Mouse (Mus musculus): ENCODE measurements around the gene Kcnk18. TPM values are rescaled to one million over a fixed set of nuclear protein-coding genes. Genes with fewer than 3 reads are reported as not detected.

The Kcnk18 gene
- total RNA-seq, 4 experiments from 2014 or later: not detected

DNA sequence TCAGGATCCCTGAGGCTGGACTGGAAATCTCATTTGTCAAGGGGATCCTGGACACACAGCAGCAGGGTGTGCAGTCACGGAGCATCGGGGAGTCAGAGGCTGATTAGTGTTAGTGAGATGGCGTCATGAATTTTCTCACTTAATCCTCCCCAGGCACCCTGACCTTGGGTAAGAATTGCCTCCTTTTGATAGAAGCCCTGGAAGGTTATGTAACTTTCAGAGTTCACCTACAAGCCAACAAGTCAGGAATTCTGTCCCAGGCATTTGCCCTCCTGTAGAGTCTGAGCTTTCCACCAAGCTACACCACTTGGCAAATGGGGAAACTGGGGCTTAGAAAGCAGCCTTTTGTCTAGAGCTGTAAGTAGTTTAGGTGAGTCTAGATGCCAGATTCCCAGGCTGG is 2.1 kb downstream of the Kcnk18 start:
- no peak for DNase-seq (ENCODE audit: low spot score in 2 of 2)

DNA sequence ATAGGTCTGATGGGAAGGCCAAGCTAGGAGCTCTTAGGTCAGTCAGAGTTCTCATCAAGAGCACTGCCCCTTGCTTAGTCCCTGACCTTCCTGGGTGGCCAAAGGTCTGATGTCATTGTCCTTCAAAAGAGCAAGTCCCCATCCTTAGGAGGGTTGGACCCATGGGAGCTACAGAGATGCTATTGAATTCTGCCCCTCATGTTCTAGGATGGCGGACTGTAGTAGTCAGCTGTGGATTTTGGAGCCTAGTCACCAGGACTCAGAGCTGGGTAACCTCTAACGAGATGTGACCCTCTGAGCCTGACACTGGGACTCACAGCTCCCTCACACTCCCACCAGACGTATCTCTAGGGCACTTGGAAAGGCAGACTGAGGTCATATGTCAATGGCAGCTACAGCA is 9.4 kb downstream of the Kcnk18 start:
- no peak for DNase-seq (ENCODE audit: low spot score in 2 of 2)

DNA sequence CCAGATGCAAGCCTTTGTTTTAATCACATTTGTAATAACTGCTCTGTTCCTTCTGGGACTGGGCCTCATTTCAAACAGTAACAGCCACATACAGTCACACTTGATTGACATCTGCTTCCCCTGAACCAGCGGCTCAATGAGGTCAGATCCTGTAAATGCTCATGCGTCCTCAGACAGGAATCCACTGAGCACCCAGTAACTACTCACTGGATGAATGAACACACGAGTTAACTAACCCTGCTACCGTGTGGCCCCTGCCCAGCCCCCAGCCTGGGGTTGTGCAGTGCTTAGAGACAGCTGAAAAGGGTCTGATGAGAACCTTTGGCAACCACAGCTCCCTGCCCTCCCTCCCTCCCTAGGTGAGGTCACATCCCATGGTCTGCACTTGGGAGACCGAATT is 13.8 kb downstream of the Kcnk18 start:
- DNase-seq (ENCODE audit: low spot score in 2 of 2): no peak

DNA sequence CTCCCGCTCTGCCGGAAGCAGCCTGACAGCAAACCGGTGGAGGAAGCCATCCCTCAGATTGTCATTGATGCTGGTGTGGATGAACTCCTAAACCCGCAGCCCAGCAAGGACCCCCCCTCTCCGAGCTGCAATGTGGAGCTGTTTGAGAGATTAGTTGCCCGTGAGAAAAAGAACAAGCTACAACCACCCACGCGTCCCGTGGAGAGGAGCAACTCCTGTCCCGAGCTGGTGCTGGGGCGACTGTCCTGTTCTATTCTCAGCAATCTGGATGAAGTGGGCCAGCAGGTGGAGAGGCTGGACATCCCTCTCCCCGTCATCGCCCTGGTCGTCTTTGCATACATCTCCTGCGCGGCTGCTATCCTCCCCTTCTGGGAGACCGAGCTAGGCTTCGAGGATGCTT is 16.0 kb downstream of the Kcnk18 start:
- DNase-seq (ENCODE audit: low spot score in 2 of 2): no peak

DNA sequence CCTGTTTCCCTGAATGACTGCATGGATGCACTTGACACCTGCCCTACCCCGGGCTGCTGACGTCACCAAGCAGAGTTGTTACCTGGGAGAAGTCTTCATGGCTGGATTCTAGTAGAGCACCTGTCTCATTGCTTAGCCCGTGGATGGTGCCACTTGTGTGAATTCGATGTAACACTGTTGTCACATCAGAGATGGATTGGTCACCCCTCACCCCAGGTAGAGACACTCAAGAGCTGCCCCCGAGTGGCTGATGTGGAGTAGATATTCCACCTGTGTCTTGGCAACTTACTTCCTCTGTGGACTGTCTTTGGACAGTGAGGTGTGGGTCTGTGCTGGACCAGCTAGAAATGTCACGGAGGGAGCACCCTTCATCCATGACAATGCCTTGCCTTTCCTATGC is 17.0 kb downstream of the Kcnk18 start:
- DNase-seq (ENCODE audit: low spot score in 2 of 2): no peak

DNA sequence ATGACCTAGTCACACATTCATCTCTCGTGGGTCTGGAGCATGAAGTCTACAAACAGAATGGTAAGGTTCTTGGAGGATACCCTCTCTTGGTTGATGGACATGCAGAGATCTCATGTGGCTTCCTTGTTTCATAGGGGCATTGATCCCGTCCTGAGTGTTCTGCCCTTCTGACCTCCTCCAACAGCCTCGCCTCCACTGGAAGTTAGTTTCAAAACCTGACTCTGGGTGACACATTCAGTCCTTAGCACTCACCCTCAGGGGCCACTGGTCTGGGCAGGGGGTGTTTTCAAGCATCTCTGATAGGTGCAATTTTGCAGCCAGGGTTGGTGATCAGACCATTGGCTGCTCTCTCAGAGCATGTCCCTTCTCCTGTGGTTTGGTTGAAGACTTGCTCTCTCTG is 19.6 kb downstream of the Kcnk18 start:
- no peak for DNase-seq (ENCODE audit: low spot score in 2 of 2)

DNA sequence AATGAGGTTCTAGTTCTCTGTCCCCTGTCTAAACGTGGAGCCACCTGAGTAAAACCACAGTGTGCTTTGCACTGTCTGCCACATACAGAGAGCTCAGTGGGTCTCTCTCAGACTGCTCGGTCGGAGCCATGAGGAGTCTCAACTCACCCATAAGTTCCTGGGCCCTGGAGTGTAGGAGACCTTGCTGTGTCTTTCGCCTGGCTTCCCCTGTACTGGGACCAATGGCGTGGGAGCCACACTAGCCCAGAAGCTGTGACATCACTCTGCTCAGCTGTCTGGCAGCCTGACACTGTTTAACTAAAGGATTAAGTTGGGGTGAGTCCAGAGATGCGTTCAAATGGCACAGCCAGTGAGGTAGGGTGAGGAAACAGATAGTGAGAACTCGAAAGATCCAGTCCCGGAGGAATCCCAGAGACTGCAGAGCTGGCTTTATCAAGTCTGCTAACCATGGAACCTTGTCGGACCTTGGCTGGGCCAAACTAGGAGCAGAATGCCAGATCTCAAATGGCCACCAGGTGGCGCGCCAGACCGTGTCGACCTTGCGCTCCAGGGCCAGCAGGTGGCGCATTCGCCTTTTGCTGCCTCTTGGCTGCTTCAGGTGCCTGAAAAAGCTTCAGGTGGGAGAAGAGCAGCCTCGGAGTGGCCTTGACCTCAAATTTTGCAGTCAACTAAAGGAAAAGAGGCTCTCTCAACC is 20.3 kb downstream of the Kcnk18 start:
- DNase-seq (ENCODE audit: low spot score in 2 of 2): peak; percentile 27 to 97

DNA sequence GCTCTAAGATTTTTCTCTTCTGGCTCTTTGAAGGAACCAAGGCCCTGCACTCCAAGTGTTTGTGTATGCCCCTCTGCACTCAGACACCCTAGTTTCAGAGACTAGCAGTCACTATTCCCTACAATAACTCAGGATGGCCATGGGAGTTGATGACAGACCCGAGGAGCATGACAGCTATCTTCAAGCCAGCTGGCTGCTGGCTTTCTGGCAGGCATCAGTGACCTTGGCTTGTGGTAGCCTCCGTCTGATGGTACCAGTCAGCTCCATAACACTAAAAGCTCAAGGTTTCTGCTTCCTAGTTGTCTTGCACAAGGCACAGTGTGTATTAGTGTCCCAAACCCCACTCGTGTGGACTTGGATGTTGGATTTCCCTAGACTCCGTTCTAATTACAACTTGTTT is 23.0 kb downstream of the Kcnk18 start:
- DNase-seq (ENCODE audit: low spot score in 2 of 2): no peak

DNA sequence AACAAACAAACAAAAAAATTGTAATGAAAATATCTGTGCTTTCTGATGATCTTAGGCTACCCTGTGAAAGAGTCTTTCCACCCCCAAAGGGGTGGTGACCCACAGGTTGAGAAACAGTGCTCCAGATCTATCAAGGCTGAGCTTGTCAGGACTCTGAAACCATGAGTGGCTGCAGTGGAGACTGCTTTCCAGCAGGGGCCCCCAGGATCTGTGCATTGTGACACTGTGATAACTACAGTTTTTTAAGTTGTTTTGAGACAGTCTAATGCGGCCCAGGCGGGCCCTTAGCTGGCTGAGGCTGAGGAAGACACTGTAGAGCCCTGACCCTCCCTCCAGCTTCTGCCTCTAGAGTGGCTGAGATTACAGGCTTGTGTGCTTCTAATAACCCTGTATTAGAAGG is 24.0 kb downstream of the Kcnk18 start:
- DNase-seq (ENCODE audit: low spot score in 2 of 2): no peak

DNA sequence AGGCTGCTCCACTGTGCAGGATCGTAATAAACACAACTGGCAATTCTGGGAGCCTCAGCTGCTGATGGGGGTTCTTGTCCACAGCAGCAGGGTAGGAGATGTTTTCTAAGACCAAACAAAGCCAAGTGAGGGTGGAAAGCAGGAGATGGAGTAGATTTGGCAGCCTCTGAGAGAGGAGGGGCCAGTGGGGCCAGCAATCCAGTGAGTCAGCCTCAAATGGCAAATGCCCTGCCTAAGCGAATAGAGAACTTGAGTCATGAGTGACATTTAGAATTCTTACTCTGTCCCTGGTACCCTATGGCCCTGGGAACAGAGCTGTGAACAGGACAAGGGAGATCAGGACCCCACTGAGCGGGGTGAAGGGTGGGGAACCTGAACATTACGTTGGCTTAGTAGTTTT is 29.1 kb downstream of the Kcnk18 start:
- no peak for DNase-seq (ENCODE audit: low spot score in 2 of 2)

DNA sequence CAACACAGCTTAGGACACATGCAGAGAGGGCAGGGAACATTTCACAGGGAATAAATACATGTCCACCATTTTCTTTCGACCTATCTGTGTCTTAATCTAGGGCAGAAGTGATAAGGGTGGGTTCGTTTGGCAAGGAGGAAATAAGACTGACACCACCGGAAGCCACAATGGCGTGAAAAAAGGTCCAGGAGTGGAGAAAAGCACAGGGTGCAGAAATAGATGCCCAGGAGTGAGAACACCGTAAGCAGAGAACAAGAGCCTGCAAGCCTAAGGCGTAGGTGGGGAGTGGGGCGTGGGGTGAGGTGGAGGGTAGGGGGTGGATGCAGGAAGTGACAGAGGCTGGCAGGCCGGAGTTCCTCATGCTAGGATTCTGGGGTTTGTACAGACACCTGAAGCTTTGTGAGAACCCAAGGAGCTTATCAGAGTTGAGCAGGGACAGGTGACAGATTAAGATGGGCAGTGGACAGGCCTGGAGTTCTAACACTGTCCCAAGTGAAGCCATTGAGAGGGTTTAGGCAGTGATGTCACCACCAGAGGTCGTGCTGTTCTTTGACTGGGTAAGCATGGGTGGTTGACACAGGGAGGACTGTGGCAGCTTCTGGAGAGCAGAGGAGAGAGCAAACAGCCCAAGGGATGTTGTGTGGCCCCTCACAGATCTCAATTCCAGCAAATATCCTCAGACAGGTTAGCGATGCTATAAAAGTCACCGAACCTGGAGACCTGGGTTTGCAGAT is 29.7 kb downstream of the Kcnk18 start:
- DNase-seq (ENCODE audit: low spot score in 2 of 2): no peak

DNA sequence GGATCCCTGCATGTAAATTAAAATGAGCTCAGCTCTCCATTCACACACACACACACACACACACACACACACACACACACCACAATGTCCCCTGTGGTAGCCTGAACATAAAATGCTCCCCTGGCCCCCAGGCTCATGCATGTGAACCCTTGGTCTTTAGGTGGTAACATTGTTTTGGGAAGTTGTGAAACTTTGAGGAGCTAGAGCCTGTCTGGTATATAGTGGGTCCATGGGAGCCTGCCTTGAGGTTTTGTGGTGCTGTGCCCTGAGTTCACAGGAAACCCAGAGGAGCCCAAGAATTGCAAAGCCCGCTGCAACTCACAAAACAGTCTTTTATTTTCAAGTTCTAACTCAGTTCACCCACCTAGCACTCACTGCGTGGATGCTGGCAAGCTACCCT is 33.6 kb downstream of the Kcnk18 start:
- no peak for DNase-seq (ENCODE audit: low spot score in 2 of 2)

DNA sequence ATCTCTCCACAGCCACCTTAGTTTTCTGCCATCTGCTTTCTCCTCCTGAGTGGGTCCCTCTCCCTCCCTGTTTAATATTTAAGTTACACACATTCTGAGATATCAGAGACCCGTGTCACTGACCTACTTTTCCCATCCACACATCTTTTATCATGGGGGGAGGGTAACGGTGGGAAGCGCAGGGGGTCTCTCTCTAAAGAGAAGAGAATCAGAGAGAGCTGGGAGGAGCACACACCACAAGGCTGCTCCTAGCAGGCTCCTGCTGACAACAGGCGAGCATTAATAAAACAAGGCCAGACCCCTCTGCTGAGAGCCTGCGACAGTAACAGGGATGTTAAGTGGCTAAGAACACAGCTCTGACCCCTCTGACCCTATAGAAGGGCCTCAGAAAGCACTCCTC is 40.6 kb downstream of the Kcnk18 start:
- DNase-seq (ENCODE audit: low spot score in 2 of 2): no peak

DNA sequence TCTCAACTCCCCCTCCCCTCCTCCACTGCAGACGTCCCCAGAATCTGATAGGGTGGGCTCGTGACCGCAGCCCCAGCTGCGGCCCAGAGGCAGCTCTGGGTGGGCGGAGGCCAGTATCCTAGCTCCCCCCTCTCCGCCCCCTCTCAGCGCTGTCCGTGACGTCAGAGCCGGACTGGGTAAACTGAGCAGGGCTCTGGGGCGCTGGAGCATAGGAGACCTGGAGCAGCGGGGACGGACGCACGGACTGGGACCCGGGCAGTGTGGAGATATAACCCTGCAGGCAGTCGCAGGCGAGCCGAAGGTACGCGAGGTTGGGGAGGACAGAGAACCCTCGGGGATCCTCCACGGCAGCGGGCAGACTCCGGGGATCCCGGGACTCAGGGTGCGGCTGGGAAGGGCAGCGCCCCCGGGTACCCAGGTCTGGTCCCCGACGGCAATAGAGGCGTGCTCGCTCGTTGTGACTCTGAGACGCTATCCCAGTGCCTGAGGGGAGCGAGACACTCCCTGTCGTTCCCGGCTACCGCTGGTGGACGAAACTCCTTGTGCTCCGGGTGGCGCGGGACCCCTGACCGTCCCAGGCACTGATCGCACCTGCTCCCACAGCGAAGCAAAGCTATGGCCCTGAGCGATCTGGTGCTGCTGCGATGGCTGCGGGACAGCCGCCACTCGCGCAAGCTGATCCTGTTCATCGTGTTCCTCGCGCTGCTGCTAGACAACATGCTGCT is 41.9 kb downstream of the Kcnk18 start, which contains the start of gene Slc18a2:
Gene Slc18a2 (plus strand): TSS at position 179 of the 725 bp plus-strand sequence.
- DNase-seq (ENCODE audit: low spot score in 2 of 2): no peak

DNA sequence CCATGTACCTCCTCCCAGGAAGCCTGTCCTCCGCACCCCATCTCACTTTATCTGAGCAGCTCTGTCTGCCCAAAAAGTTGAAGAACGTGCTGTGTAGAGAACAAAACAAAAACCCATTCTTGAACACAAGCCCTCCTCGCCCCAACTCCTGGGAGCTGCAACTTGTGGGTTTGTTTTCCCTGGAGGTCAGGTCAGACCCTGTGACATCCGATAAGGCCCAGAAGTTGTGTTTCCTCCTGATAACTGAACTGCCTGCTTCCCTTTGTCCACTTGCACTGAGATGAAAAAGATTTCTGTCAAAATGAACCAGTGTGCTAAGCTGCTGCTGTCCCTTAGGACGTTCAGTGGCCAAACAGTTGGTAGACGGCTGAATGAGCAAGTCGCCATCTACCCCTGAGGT is 42.6 kb downstream of the Kcnk18 start:
- DNase-seq (ENCODE audit: low spot score in 2 of 2): no peak

DNA sequence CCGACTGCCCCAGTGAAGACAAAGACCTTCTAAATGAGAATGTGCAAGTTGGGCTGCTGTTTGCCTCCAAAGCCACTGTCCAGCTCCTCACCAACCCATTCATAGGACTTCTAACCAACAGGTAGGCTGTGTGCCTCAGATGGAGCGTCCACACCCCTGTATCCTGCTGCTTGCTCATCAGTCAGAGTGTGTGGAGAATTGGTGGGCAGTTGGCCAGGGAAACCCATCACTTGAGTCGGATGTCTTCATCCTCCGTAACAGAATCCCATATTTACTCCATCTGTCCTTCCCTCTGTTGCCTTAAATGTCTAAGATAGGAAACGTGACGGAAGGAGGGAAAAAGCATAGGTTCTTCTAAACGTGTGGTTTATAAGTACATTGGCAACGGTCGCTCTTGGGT is 44.2 kb downstream of the Kcnk18 start:
- DNase-seq (ENCODE audit: low spot score in 2 of 2): no peak

DNA sequence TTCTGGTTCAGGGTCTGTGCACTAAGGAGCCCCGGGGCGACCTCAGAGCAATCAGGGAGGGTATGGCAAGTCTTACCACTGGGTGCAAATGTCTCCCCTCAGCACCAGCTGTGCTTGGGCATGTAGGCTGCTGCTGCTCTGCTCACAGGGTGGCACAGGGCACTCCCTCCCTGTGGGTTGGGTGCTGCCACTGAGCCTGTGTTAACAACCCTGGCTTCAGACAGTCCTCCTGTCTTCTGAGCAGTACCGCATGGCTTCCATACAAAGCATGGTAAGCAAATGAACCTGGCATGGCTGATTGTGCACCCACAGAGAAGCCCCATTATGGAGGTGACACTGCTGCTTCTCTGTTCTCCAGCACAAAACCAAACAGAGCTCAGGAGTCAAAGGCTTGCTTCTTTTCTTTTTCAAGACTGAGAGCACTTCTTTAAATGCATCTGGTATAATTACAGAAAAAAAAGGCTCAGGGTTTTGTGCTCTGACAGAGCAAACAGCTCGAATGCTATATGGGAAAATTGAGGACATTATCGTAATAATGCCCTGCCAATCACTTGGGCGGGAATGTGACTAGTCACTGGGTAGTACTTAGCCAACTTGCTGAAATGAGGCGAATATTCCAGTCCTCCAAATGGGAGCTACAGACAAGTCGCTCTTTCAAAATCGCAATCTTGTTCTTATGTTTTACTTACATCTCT is 46.0 kb downstream of the Kcnk18 start:
- DNase-seq (ENCODE audit: low spot score in 2 of 2): no peak

DNA sequence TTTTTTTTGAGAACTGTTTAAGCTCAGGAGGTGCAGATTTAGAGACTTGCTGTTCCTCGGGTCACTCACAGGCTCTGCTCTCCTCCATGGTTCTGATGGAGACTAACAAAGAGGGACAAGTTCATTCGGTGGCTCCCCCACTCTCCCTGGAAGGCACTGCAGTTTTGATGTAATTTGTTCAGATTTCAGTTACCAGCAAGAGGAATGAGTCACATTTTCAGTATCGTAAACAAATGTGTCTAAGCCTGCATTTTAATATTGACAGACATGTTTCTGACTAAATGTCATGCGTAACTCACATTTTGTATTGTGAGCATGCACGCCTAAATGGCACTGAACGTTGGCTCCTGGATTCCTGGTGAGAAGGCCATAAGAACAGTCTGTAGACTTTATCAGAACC is 46.9 kb downstream of the Kcnk18 start:
- no peak for DNase-seq (ENCODE audit: low spot score in 2 of 2)

DNA sequence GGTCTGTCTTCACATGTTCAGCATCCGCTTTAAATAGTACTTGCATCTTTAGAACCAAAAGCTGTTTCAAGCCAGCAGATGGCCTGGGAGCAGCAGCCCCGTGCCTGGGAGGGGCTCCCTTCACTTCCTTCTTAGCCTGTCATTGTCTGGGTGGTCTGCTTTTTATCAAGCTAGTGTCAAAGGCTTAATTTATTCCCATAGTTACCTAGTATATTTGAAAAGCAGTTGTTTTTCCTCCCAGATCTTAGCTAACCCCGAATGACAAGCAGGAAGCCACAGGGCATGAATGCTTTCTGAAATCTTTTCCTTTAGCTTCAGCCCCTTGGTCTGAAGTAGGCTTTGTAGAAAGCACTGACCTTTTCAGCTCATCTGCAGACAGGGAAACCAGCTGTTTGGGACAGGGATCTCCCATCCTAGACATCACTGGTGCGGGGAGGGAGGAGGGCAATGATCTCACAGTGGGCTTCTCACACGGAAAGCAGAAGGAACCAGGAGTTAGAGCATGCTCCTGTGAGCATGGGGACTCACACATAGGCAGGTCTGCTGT is 48.5 kb downstream of the Kcnk18 start:
- no peak for DNase-seq (ENCODE audit: low spot score in 2 of 2)

DNA sequence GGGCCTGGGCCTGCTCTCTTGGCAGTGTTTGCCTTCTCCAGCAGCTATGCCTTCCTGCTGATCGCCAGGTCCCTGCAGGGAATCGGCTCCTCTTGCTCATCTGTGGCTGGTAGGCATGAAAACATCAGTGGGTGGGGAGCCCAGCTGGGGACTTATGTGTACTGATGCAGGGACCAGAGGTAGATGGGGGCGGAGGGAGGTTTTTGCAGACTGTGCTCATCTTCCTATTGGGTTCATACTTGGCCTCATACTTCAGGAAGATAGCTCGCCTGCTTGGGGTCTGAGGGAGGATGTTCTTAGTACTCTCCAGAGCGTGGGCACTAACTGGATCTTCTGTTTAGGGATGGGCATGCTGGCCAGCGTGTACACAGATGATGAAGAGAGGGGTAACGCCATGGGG is 54.2 kb downstream of the Kcnk18 start:
- DNase-seq (ENCODE audit: low spot score in 2 of 2): peak in 1 of 2 experiments; percentile 25

DNA sequence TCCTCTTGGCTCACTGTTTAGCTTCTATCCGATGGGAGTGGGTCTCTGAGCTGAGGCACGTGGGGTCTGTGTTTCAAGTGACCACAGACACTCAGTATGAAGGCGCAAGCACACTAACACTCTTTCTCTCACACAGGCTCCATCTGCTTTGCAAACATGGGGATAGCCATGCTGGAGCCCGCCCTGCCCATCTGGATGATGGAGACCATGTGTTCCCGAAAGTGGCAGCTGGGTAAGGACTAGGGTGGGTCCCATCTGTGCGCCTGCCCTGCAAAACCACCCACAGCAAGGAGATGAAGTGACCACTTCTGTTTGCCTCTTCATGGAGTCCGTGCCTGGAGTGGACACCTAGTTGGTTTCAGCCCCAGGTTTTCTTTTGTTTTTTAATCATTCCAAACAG is 57.3 kb downstream of the Kcnk18 start:
- DNase-seq (ENCODE audit: low spot score in 2 of 2): no peak

DNA sequence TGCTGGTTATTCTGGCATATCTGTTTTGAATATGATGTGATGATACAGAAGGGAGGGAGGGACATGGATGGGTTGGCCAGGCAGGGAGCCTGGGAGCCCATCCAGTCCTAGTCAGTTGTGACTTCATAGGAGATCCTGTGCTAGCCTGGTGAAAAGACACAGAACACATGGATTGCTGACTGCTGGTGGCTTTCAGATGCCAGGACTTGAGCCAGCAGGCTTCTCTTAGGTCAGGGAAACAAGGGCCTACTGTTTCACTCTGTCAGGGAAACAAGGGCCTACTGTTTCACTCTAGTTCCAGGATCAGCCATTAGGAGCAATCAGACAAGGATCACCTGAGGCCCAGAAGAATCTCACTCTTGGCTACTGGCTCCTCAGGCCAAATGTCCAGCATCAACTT is 61.8 kb downstream of the Kcnk18 start:
- no peak for DNase-seq (ENCODE audit: low spot score in 2 of 2)
